Comparison of ENCODE assay signal across 8 mouse cellular contexts in genomic region chr16:8828636-8829563, GRCm38 (mm10). TPM values are rescaled to one million over a fixed set of nuclear protein-coding genes. Genes with fewer than 3 reads are reported as not detected.
A peak's percentile ranks its signal among the peaks of the same experiment; 100 is the strongest.
DNase-seq lines count a peak whose midpoint lies in the region; ATAC-seq and TF ChIP-seq lines count a peak whose summit lies in the region.

No protein-coding gene starts in this region.

- H3K9ac ChIP-seq in hindbrain, embryonic 14.5 days, result peak overlapping the region; percentile 71
- peak overlapping the region; percentile 79 for H3K9ac ChIP-seq in liver, embryonic 15.5 days
- H3K9ac ChIP-seq in neural tube, embryonic 15.5 days (replicated peaks), result peak overlapping the region; percentile 71

- ATAC-seq in hindbrain, embryonic 14.5 days (ENCODE audit: low FRiP score), result peak; percentile 44
- ATAC-seq in liver, embryonic 15.5 days (ENCODE audit: insufficient read depth), result peak; percentile 41
- peak; percentile 56 for ATAC-seq in neural tube, embryonic 15.5 days (ENCODE audit: low FRiP score)

- H3K4me1 ChIP-seq in kidney, adult 2 months (ENCODE audit: control insufficient read depth, insufficient read depth, low read length), result peaks cover 9% of the 10 kb centered on the region
- H3K4me1 ChIP-seq in forebrain, embryonic 10.5 days, result peaks cover 30% of the 10 kb centered on the region
- H3K4me1 ChIP-seq in hindbrain, embryonic 14.5 days (replicated peaks; ENCODE audit: control insufficient read depth, insufficient read depth, low read length), result peaks cover 24% of the 10 kb centered on the region
- H3K4me1 ChIP-seq in liver, embryonic 15.5 days (replicated peaks), result peaks cover 45% of the 10 kb centered on the region
- peaks cover 29% of the 10 kb centered on the region for H3K4me1 ChIP-seq in neural tube, embryonic 15.5 days

- H3K4me2 ChIP-seq in hindbrain, embryonic 14.5 days (replicated peaks), result peak overlapping the region; percentile 89
- H3K4me2 ChIP-seq in liver, embryonic 15.5 days, result peak overlapping the region; percentile 99
- H3K4me2 ChIP-seq in neural tube, embryonic 15.5 days, result peak overlapping the region; percentile 98

- no peaks in the 10 kb centered on the region for H3K27me3 ChIP-seq in kidney, adult 2 months (replicated peaks; ENCODE audit: control insufficient read depth, insufficient read depth, low read length)
- no peaks in the 10 kb centered on the region for H3K27me3 ChIP-seq in forebrain, embryonic 10.5 days (ENCODE audit: poor library complexity, severe bottlenecking)
- no peaks in the 10 kb centered on the region for H3K27me3 ChIP-seq in hindbrain, embryonic 14.5 days (ENCODE audit: control insufficient read depth, insufficient read depth, low read length)
- no peaks in the 10 kb centered on the region for H3K27me3 ChIP-seq in liver, embryonic 15.5 days
- no peaks in the 10 kb centered on the region for H3K27me3 ChIP-seq in neural tube, embryonic 15.5 days (replicated peaks)

- peak; percentile 34 for TF ChIP-seq CTCF in kidney, adult 2 months (conservative IDR thresholded peaks at IDR 0.05; ENCODE audit: insufficient read depth, insufficient read length, low read depth, low read length)

- peak overlapping the region; percentile 98 for H3K27ac ChIP-seq in kidney, adult 2 months (ENCODE audit: insufficient read depth, low read depth, low read length)
- peak overlapping the region; percentile 99 for H3K27ac ChIP-seq in forebrain, embryonic 10.5 days
- peak overlapping the region; percentile 86 for H3K27ac ChIP-seq in hindbrain, embryonic 14.5 days
- peak overlapping the region; percentile 100 for H3K27ac ChIP-seq in liver, embryonic 15.5 days (replicated peaks)
- H3K27ac ChIP-seq in neural tube, embryonic 15.5 days (replicated peaks), result peak overlapping the region; percentile 90

- peak overlapping the region; percentile 49 for H3K4me3 ChIP-seq in kidney, adult 2 months (ENCODE audit: insufficient read depth, low read depth, low read length)
- peak overlapping the region; percentile 90 for H3K4me3 ChIP-seq in forebrain, embryonic 10.5 days
- H3K4me3 ChIP-seq in hindbrain, embryonic 14.5 days (replicated peaks; ENCODE audit: low read length), result peak overlapping the region; percentile 100
- peak overlapping the region; percentile 99 for H3K4me3 ChIP-seq in liver, embryonic 15.5 days (replicated peaks)
- peak overlapping the region; percentile 96 for H3K4me3 ChIP-seq in neural tube, embryonic 15.5 days (replicated peaks)

- peak; percentile 81 for DNase-seq in kidney, adult 2 months
- DNase-seq in kidney, adult 11 months, result no peak
- peak; percentile 73 for DNase-seq in R1 (ENCODE audit: low read depth, low spot score)
- DNase-seq in forebrain, embryonic 10.5 days (ENCODE audit: extremely low spot score, low spot score), result no peak
- DNase-seq in hindbrain, embryonic 14.5 days (ENCODE audit: low spot score), result no peak
- DNase-seq in urinary bladder, adult 2 months (ENCODE audit: low spot score), result no peak

- 10% methylated on average over 33 of the region's 33 CpGs for WGBS in kidney, adult 2 months
- 12% methylated on average over 33 of the region's 33 CpGs for WGBS in forebrain, embryonic 10.5 days
- 13% methylated on average over 30 of the region's 33 CpGs for WGBS in hindbrain, embryonic 14.5 days
- 9% methylated on average over 33 of the region's 33 CpGs for WGBS in liver, embryonic 15.5 days (ENCODE audit: insufficient replicate concordance)
- 11% methylated on average over 33 of the region's 33 CpGs for WGBS in neural tube, embryonic 15.5 days

- TF ChIP-seq POLR2A in kidney, adult 2 months (IDR thresholded peaks at IDR 0.05; ENCODE audit: low read depth, low read length), result no peak

- peaks cover 1% of the 10 kb centered on the region; the same call in 1 of the 2 replicates for H3K36me3 ChIP-seq in kidney, adult 2 months (ENCODE audit: control insufficient read depth, insufficient read depth, low read length)
- peaks cover 27% of the 10 kb centered on the region for H3K36me3 ChIP-seq in forebrain, embryonic 10.5 days (replicated peaks)
- peaks cover 15% of the 10 kb centered on the region for H3K36me3 ChIP-seq in hindbrain, embryonic 14.5 days (replicated peaks; ENCODE audit: control insufficient read depth, insufficient read depth)
- peaks cover 27% of the 10 kb centered on the region for H3K36me3 ChIP-seq in liver, embryonic 15.5 days (replicated peaks)
- H3K36me3 ChIP-seq in neural tube, embryonic 15.5 days, result no peaks in the 10 kb centered on the region

- H3K9me3 ChIP-seq in forebrain, embryonic 10.5 days, result no peaks in the 10 kb centered on the region
- H3K9me3 ChIP-seq in hindbrain, embryonic 14.5 days (ENCODE audit: control insufficient read depth, low read length), result no peaks in the 10 kb centered on the region
- no peaks in the 10 kb centered on the region for H3K9me3 ChIP-seq in liver, embryonic 15.5 days (replicated peaks)
- H3K9me3 ChIP-seq in neural tube, embryonic 15.5 days (replicated peaks), result no peaks in the 10 kb centered on the region

RNA-seq across cellular contexts. Expression of gene 1810013L24Rik, which starts 1.0 kb away (rescaled TPM):
- polyA plus RNA-seq in kidney, adult 2 months (2012; rRNA removed), result 18.3 and 24.2 TPM in 2 replicates
- 17.9 and 18.4 TPM in 2 replicates for polyA plus RNA-seq in forebrain, embryonic 10.5 days (2016; fragmentation: Nextera tagmentation; extraction: Ambion mirVana)
- polyA plus RNA-seq in hindbrain, embryonic 14.5 days (2014; fragmentation: Nextera tagmentation; extraction: Ambion mirVana), result 23.5 and 25.6 TPM in 2 replicates
- polyA plus RNA-seq in liver, embryonic 15.5 days (2015; fragmentation: Nextera tagmentation; extraction: Ambion mirVana), result 12.7 and 14.1 TPM in 2 replicates
- polyA plus RNA-seq in neural tube, embryonic 15.5 days (2015; fragmentation: Nextera tagmentation; extraction: Ambion mirVana), result 23.4 and 25.3 TPM in 2 replicates
- 38.5 and 48.2 TPM in 2 replicates for polyA plus RNA-seq in urinary bladder, adult 2 months (2012; rRNA removed)

RNA-seq across cellular contexts. Expression of gene Usp7, which starts 36.8 kb away (rescaled TPM):
- 20.6 and 26.2 TPM in 2 replicates for polyA plus RNA-seq in kidney, adult 2 months (2012; rRNA removed)
- 32.7 and 33.4 TPM in 2 replicates for polyA plus RNA-seq in forebrain, embryonic 10.5 days (2016; fragmentation: Nextera tagmentation; extraction: Ambion mirVana)
- polyA plus RNA-seq in hindbrain, embryonic 14.5 days (2014; fragmentation: Nextera tagmentation; extraction: Ambion mirVana), result 44.7 and 44.9 TPM in 2 replicates
- 24.4 and 29.4 TPM in 2 replicates for polyA plus RNA-seq in liver, embryonic 15.5 days (2015; fragmentation: Nextera tagmentation; extraction: Ambion mirVana)
- 27.8 TPM in 2 replicates for polyA plus RNA-seq in neural tube, embryonic 15.5 days (2015; fragmentation: Nextera tagmentation; extraction: Ambion mirVana)
- 61.8 and 67.7 TPM in 2 replicates for polyA plus RNA-seq in urinary bladder, adult 2 months (2012; rRNA removed)

Comparison
In these comparisons a context has a peak if more than half of its experiments do, and no peak if none do; other contexts are left out.
1. DNase-seq: peak in kidney, adult 2 months (single experiment) and R1 (single experiment); none in kidney, adult 11 months (single experiment), forebrain, embryonic 10.5 days (single experiment), hindbrain, embryonic 14.5 days (single experiment) and urinary bladder, adult 2 months (single experiment).
2. H3K4me3 ChIP-seq: peak in every context shown above with its lines; median percentile 100 in hindbrain, embryonic 14.5 days; 99 in liver, embryonic 15.5 days; 96 in neural tube, embryonic 15.5 days; 90 in forebrain, embryonic 10.5 days; 49 in kidney, adult 2 months.
3. Peak in every context shown above with its lines, with median percentiles within 50 percentile points of each other: H3K27ac ChIP-seq, ATAC-seq, H3K4me2 ChIP-seq and H3K9ac ChIP-seq.